Mouse (Mus musculus): ENCODE measurements around the gene Plxna2. TPM values are rescaled to one million over a fixed set of nuclear protein-coding genes. Genes with fewer than 3 reads are reported as not detected.

Gene Plxna2
- total and polyA plus RNA-seq, 3 experiments: under 0.01 to 0.03 TPM; not detected in 1

DNA sequence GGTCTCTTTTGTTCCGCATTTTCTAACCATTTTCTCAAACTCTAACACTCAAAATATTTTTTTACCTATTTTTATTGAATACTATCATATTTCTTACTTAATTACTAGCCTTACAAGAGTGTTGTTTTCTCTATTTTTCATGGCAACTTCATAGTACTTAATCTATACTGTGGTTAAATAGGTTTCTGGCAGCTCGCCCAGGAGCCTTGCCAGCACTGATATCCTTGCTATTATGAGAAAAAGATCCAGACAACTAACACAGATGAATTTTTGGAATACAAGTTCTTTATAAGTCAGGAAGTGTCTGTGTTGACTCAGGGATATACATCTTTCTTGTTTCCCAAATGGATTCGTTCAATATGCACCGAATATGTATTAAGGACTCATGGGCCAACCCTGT is 229.0 kb downstream of the Plxna2 start (continued):
- peak; percentile 15; the same call in 1 of the 2 replicates for TF ChIP-seq TAL1 (IDR thresholded peaks at IDR 0.05; ENCODE audit: low read length)

DNA sequence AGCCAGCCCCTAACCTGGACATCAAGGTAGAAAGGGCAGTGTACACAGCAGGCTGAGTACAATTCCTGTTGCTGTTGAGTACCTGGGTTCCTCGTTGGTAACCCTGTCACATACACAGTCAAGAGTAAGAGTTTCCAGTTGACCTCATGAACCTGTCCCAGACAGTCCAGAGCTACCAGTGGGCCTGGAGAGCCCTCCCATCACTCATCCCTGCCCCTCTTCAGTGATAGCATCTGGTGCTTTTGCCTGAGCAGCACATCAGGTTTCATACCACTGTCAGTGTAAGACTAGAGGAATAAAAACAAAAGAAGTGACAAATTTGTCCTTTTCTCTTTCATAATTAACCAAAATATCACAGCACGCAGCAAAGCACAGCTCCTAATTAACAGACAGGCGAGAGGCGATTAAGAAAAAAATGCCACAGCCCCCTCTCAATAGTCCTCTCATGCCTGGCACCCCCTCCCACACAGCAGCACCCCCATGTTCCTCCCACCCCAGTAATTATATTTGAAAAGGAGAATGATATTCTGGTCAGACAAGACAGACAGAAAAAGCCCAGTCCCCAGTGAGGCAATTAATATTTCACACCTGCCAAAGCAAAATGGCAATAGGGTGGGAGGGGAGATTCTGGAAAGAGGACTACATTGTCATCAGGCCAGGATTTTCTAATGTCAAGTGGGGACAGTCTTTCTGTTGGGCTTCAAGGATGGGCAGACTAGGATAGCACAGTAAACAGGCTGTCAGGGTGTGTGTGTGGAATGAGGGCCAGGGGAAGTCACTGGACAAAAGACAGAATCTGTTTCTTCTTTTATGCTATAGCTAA is 233.4 kb downstream of the Plxna2 start:
- DNase-seq (ENCODE audit: low read depth, low spot score): no peak
- no peak overlapping the region for H3K4me3 ChIP-seq (ENCODE audit: control insufficient read depth in 1 of 2, insufficient read depth in 1 of 2, low read depth in 2 of 2, low read length in 2 of 2)
- H3K27ac ChIP-seq (ENCODE audit: control insufficient read depth, low read depth, low read length): no peak overlapping the region
- H3K9ac ChIP-seq (ENCODE audit: control insufficient read depth, low read depth, low read length, poor library complexity, severe bottlenecking): no peak overlapping the region
- peaks cover 4 to 6% of the 10 kb centered on the region in 2 experiments for H3K4me1 ChIP-seq (ENCODE audit: control insufficient read depth in 1 of 2, insufficient read depth in 2 of 2, low read length in 2 of 2)
- TF ChIP-seq TCF12 (IDR thresholded peaks at IDR 0.05; ENCODE audit: low read depth, low read length) (no peak), ETS1 (IDR thresholded peaks at IDR 0.05; ENCODE audit: low read depth, low read length) (no peak), POLR2AphosphoS5 (IDR thresholded peaks at IDR 0.05; ENCODE audit: borderline replicate concordance, low read depth, low read length) (no peak), GATA1 (IDR thresholded peaks at IDR 0.05; ENCODE audit: low read depth, low read length) (no peak), TAL1 (IDR thresholded peaks at IDR 0.05; ENCODE audit: low read length) (no peak), USF1 (IDR thresholded peaks at IDR 0.05; ENCODE audit: low read depth, low read length) (no peak), MYB (IDR thresholded peaks at IDR 0.05; ENCODE audit: low read depth, low read length) (no peak), MAX (IDR thresholded peaks at IDR 0.05; ENCODE audit: low read length) (no peak), CHD1 (IDR thresholded peaks at IDR 0.05; ENCODE audit: low read depth, low read length) (no peak), CHD2 (IDR thresholded peaks at IDR 0.05; ENCODE audit: low read length) (no peak), EP300 (IDR thresholded peaks at IDR 0.05; ENCODE audit: low read depth in 1 of 2, low read length in 2 of 2) (no peak), E2F4 (IDR thresholded peaks at IDR 0.05; ENCODE audit: borderline replicate concordance, low read depth, low read length) (no peak), MXI1 (IDR thresholded peaks at IDR 0.05; ENCODE audit: low read depth, low read length) (no peak), KAT2A (conservative IDR thresholded peaks at IDR 0.05; ENCODE audit: low read depth, low read length) (no peak)
- peaks cover 0 to 7% of the 10 kb centered on the region in 2 experiments; a peak in 2 of 4 replicates for H3K36me3 ChIP-seq (ENCODE audit: control insufficient read depth in 1 of 2, insufficient read depth in 2 of 2, low read length in 2 of 2)
- no peaks in the 10 kb centered on the region for H3K9me3 ChIP-seq (replicated peaks; ENCODE audit: insufficient read depth, low read length)
- peaks cover 0 to 2% of the 10 kb centered on the region in 2 experiments; a peak in 1 of 4 replicates for H3K27me3 ChIP-seq (ENCODE audit: control insufficient read depth in 1 of 2, insufficient read depth in 2 of 2, low read length in 2 of 2)
- no peaks in the 10 kb centered on the region for H3K79me2 ChIP-seq (ENCODE audit: control insufficient read depth, insufficient read depth, low read length, poor library complexity)

DNA sequence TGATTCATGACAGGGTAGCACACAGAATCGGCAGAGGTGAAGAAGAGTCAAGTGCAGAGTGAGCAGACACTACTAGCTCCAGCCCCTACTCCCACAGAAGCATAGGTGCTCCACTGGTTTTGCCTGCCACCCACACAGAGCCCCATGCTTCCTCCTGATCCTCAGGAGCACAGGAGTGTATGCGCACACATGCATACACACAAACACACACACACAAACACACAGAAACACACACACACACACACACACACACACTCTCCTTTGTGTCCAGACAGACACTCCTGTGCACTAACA is 234.0 kb downstream of the Plxna2 start:
- TF ChIP-seq JUND (IDR thresholded peaks at IDR 0.05; ENCODE audit: low read depth, low read length): no peak
- TF ChIP-seq MAZ (IDR thresholded peaks at IDR 0.05; ENCODE audit: low read depth, low read length): no peak
- TF ChIP-seq SIN3A (IDR thresholded peaks at IDR 0.05; ENCODE audit: low read length): no peak
- TF ChIP-seq USF2 (IDR thresholded peaks at IDR 0.05; ENCODE audit: borderline replicate concordance in 1 of 2, insufficient read depth in 1 of 2, low read depth in 1 of 2, low read length in 2 of 2): no peak
- TF ChIP-seq KAT2A (conservative IDR thresholded peaks at IDR 0.05; ENCODE audit: low read depth, low read length): no peak
- TF ChIP-seq UBTF (IDR thresholded peaks at IDR 0.05; ENCODE audit: borderline replicate concordance, insufficient read depth, low read depth, low read length): no peak

More for the DNA sequence above, 234.0 kb downstream of the Plxna2 start:
- H3K9ac ChIP-seq (ENCODE audit: control insufficient read depth, low read depth, low read length, poor library complexity, severe bottlenecking): no peak overlapping the region
- H3K4me1 ChIP-seq (ENCODE audit: control insufficient read depth in 1 of 2, insufficient read depth in 2 of 2, low read length in 2 of 2): peaks cover 0 to 2% of the 10 kb centered on the region in 2 experiments; a peak in 1 of 4 replicates
- H3K27ac ChIP-seq (ENCODE audit: control insufficient read depth, low read depth, low read length): no peak overlapping the region
- peaks cover 0 to 2% of the 10 kb centered on the region in 2 experiments; a peak in 1 of 4 replicates for H3K27me3 ChIP-seq (ENCODE audit: control insufficient read depth in 1 of 2, insufficient read depth in 2 of 2, low read length in 2 of 2)
- no peaks in the 10 kb centered on the region for H3K9me3 ChIP-seq (replicated peaks; ENCODE audit: insufficient read depth, low read length)
- peaks cover 0 to 3% of the 10 kb centered on the region in 2 experiments; a peak in 1 of 4 replicates for H3K36me3 ChIP-seq (ENCODE audit: control insufficient read depth in 1 of 2, insufficient read depth in 2 of 2, low read length in 2 of 2)
- no peak overlapping the region for H3K4me3 ChIP-seq (ENCODE audit: control insufficient read depth in 1 of 2, insufficient read depth in 1 of 2, low read depth in 2 of 2, low read length in 2 of 2)
- H3K79me2 ChIP-seq (ENCODE audit: control insufficient read depth, insufficient read depth, low read length, poor library complexity): no peaks in the 10 kb centered on the region
- DNase-seq (ENCODE audit: low read depth, low spot score): no peak

All from MEL (cell line).